Mouse (Mus musculus): ENCODE results near the gene Sdk1.

Gene Sdk1

GRCm38 (mm10) chr5:141447247-141447646 is 206.0 kb downstream of the Sdk1 start:
- in situ Hi-C loops (cut with MboI, MseI) = no loop called here

- in situ Hi-C loops (cut with MboI, MseI) = no loop called here
Measured at GRCm38 (mm10) chr5:141463417-141463816, 222.1 kb downstream of the Sdk1 start.

- in situ Hi-C loops (cut with MboI, MseI) = no loop called here
Measured at GRCm38 (mm10) chr5:141468821-141469220, 227.5 kb downstream of the Sdk1 start.

- in situ Hi-C loops (cut with MboI, MseI) = no loop called here
Measured at GRCm38 (mm10) chr5:141505281-141505680, 264.0 kb downstream of the Sdk1 start.

GRCm38 (mm10) chr5:141506344-141506743 is 265.1 kb downstream of the Sdk1 start:
- in situ Hi-C loops (cut with MboI, MseI) = no loop called here

- in situ Hi-C loops (cut with MboI, MseI) = no loop called here
Measured at GRCm38 (mm10) chr5:141524801-141525715, 283.8 kb downstream of the Sdk1 start.

- in situ Hi-C loops (cut with MboI, MseI) = no loop called here
Measured at GRCm38 (mm10) chr5:141540193-141540592, 298.9 kb downstream of the Sdk1 start.

GRCm38 (mm10) chr5:141542890-141543666 is 301.8 kb downstream of the Sdk1 start:
- in situ Hi-C loops (cut with MboI, MseI) = no loop called here

GRCm38 (mm10) chr5:141553444-141553843 is 312.2 kb downstream of the Sdk1 start:
- in situ Hi-C loops (cut with MboI, MseI) = no loop called here

- in situ Hi-C loops (cut with MboI, MseI) = no loop called here
Measured at GRCm38 (mm10) chr5:141558731-141559130, 317.4 kb downstream of the Sdk1 start.

- in situ Hi-C loops (cut with MboI, MseI) = no loop called here
Measured at GRCm38 (mm10) chr5:141560325-141560724, 319.0 kb downstream of the Sdk1 start.

GRCm38 (mm10) chr5:141561989-141562560 is 320.8 kb downstream of the Sdk1 start:
- in situ Hi-C loops (cut with MboI, MseI) = no loop called here

GRCm38 (mm10) chr5:141564197-141564596 is 322.9 kb downstream of the Sdk1 start:
- in situ Hi-C loops (cut with MboI, MseI) = no loop called here

GRCm38 (mm10) chr5:141568106-141568505 is 326.8 kb downstream of the Sdk1 start:
- in situ Hi-C loops (cut with MboI, MseI) = no loop called here

GRCm38 (mm10) chr5:141570442-141570841 is 329.2 kb downstream of the Sdk1 start:
- in situ Hi-C loops (cut with MboI, MseI) = no loop called here

GRCm38 (mm10) chr5:141574263-141574662 is 333.0 kb downstream of the Sdk1 start:
- in situ Hi-C loops (cut with MboI, MseI) = no loop called here

GRCm38 (mm10) chr5:141591246-141591645 is 350.0 kb downstream of the Sdk1 start:
- in situ Hi-C loops (cut with MboI, MseI) = no loop called here

GRCm38 (mm10) chr5:141612721-141613120 is 371.4 kb downstream of the Sdk1 start:
- in situ Hi-C loops (cut with MboI, MseI) = no loop called here

- in situ Hi-C loops (cut with MboI, MseI) = no loop called here
Measured at GRCm38 (mm10) chr5:141615763-141616162, 374.5 kb downstream of the Sdk1 start.

- in situ Hi-C loops (cut with MboI, MseI) = no loop called here
Measured at GRCm38 (mm10) chr5:141617660-141618059, 376.4 kb downstream of the Sdk1 start.

- in situ Hi-C loops (cut with MboI, MseI) = no loop called here
Measured at GRCm38 (mm10) chr5:141625401-141625800, 384.1 kb downstream of the Sdk1 start.

- in situ Hi-C loops (cut with MboI, MseI) = no loop called here
Measured at GRCm38 (mm10) chr5:141631641-141632040, 390.4 kb downstream of the Sdk1 start.
